Mouse (Mus musculus) right cerebral cortex, adult 2 months (tissue): ENCODE measurements around the gene Cdiptos.

Source experiments
- DNase-seq, 2 experiments: peaks; one replicate each; pipeline ENCODE4 v3.0.0; 2021 to 2022; ENCODE audit warnings: low spot score in 2 of 2

The Cdiptos gene

GRCm38 (mm10) chr7:127014320-127014719 is 38.4 kb upstream of the Cdiptos start, which contains the start of gene Mvp:
Mvp (minus strand) TSS chr7:127014621.
- no peak for DNase-seq

GRCm38 (mm10) chr7:127013385-127013784 is 37.5 kb upstream of the Cdiptos start:
- DNase-seq, result no peak

GRCm38 (mm10) chr7:127012845-127013244 is 36.9 kb upstream of the Cdiptos start:
- no peak for DNase-seq

- DNase-seq, result no peak
Measured at GRCm38 (mm10) chr7:127012374-127012773, 36.5 kb upstream of the Cdiptos start.

- DNase-seq, result no peak
Measured at GRCm38 (mm10) chr7:127011717-127012116, 35.8 kb upstream of the Cdiptos start.

- DNase-seq, result no peak
Measured at GRCm38 (mm10) chr7:127011051-127011450, 35.2 kb upstream of the Cdiptos start.

- no peak for DNase-seq
Measured at GRCm38 (mm10) chr7:127009307-127010085, 33.6 kb upstream of the Cdiptos start.

- DNase-seq, result peak; percentile 74 to 79
Measured at GRCm38 (mm10) chr7:127008239-127009019, 32.5 kb upstream of the Cdiptos start.

GRCm38 (mm10) chr7:127007313-127008024 is 31.6 kb upstream of the Cdiptos start:
- DNase-seq, result no peak

GRCm38 (mm10) chr7:127004122-127004875 is 28.4 kb upstream of the Cdiptos start:
- DNase-seq, result no peak

- no peak for DNase-seq
Measured at GRCm38 (mm10) chr7:127003620-127004019, 27.7 kb upstream of the Cdiptos start.

- no peak for DNase-seq
Measured at GRCm38 (mm10) chr7:126999568-126999967, 23.7 kb upstream of the Cdiptos start.

GRCm38 (mm10) chr7:126996449-126996848 is 20.6 kb upstream of the Cdiptos start:
- no peak for DNase-seq

GRCm38 (mm10) chr7:126988816-126989215 is 12.9 kb upstream of the Cdiptos start:
- DNase-seq, result no peak

- peak in 1 of 2 experiments; percentile 41 for DNase-seq
Measured at GRCm38 (mm10) chr7:126986319-126986718, 10.4 kb upstream of the Cdiptos start.

- DNase-seq, result peak; percentile 51 to 52
Measured at GRCm38 (mm10) chr7:126984667-126985444, 9.0 kb upstream of the Cdiptos start.

GRCm38 (mm10) chr7:126983113-126983512 is 7.2 kb upstream of the Cdiptos start:
- DNase-seq, result no peak

GRCm38 (mm10) chr7:126982054-126982453 is 6.2 kb upstream of the Cdiptos start:
- no peak for DNase-seq

GRCm38 (mm10) chr7:126981601-126982000 is 5.7 kb upstream of the Cdiptos start:
- no peak for DNase-seq

- no peak for DNase-seq
Measured at GRCm38 (mm10) chr7:126978841-126979240, 2.9 kb upstream of the Cdiptos start.
